Mouse (Mus musculus) liver, adult 2 months (tissue): ENCODE measurements at regions not wholly inside any gene's neighbourhood (a gene's known extent, or its start where the extent isn't known, plus 50 kb on each side); places are given as distances from the start of the nearest gene placed in this dataset.

Experiments used
- DNase-seq: peaks from one replicate; pipeline ENCODE4 v3.0.0-alpha.2; 2011; ENCODE audit warnings: low read depth, low spot score; ENCODE audit errors: extremely low read depth
- H3K27ac ChIP-seq: fragments of 200-500 bp; replicated peaks from 2 replicates; pipeline ENCODE4 v1.5.1; 2012; ENCODE audit warnings: low read depth, mild to moderate bottlenecking, control low read depth, inconsistent platforms, low read length; ENCODE audit not compliant: insufficient read depth
- H3K27me3 ChIP-seq: fragments of 200-500 bp; 2 replicates; pipeline ENCODE4 v1.6.1; 2012; ENCODE audit warnings: mild to moderate bottlenecking, moderate library complexity, low read length, inconsistent platforms; ENCODE audit not compliant: control insufficient read depth, insufficient read depth
- H3K36me3 ChIP-seq: fragments of 200-500 bp; 2 replicates; pipeline ENCODE4 v1.6.1; 2012; ENCODE audit warnings: low read length, inconsistent platforms; ENCODE audit not compliant: control insufficient read depth, insufficient read depth
- H3K4me1 ChIP-seq: fragments of 200-500 bp; 2 replicates; pipeline ENCODE4 v1.6.1; 2011; ENCODE audit warnings: low read length; ENCODE audit not compliant: control insufficient read depth, insufficient read depth
- H3K4me3 ChIP-seq: fragments of 200-500 bp; 2 replicates; pipeline ENCODE4 v1.5.1; 2011; ENCODE audit warnings: low read depth, mild to moderate bottlenecking, control low read depth, low read length, moderate library complexity; ENCODE audit not compliant: insufficient read depth
- H3K79me2 ChIP-seq: fragments of 200-500 bp; 2 replicates; pipeline ENCODE4 v1.6.1; 2012; ENCODE audit warnings: inconsistent platforms, mild to moderate bottlenecking, low read length, moderate library complexity; ENCODE audit not compliant: control insufficient read depth, insufficient read depth
- H3K9ac ChIP-seq: fragments of 200-500 bp; 2 replicates; pipeline ENCODE4 v1.6.1; 2012; ENCODE audit warnings: low read depth, mild to moderate bottlenecking, control low read depth, inconsistent platforms, low read length
- CTCF ChIP-seq: fragments of 200-500 bp; IDR thresholded peaks from 2 replicates; pipeline ENCODE4 v1.5.1; 2011; ENCODE audit warnings: low read depth, low read length, control low read depth
- POLR2A ChIP-seq: fragments of 200-500 bp; IDR thresholded peaks from 2 replicates; pipeline ENCODE4 v1.6.1; 2011; ENCODE audit warnings: low read length, control low read depth; ENCODE audit not compliant: insufficient read depth; ENCODE audit errors: extremely low read depth
- WGBS: fragments of 180-500 bp; shearing (Covaris S2); methylation state at CpG from one replicate; pipeline ENCODE4 v1.1.7; 2018; 5-methylcytosine and 5-hydroxymethylcytosine counted together

DNA sequence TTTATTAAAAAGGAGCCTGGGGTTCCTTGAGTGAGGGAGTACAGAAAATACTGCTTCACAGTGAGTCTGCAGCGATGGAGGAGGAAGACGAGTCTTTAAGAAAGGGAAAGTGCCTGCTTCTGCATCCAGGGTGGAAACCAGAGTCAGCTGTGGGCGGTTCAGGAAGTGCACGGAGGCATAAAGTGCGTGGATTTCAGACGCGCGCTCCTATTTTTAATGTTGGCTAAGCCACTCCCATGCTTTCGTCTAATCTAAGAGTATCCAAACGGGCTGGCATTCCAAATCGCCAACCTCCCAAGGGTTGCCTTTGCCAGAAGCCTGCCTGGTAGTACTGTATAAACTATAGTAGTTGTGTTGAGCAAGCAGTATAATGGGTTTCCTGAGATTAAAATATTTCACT, 50.4 kb upstream of the Nap1l1 start:
- 57% methylated on average over 11 of the region's 11 CpGs for WGBS
- peak overlapping the region; percentile 12; the same call in 1 of the 2 replicates for H3K4me3 ChIP-seq
- no peak for TF ChIP-seq POLR2A
- no peak for TF ChIP-seq CTCF
- H3K36me3 ChIP-seq, result no peaks in the 10 kb centered on the region
- peak; percentile 32 for DNase-seq
- H3K4me1 ChIP-seq, result no peaks in the 10 kb centered on the region
- no peaks in the 10 kb centered on the region for H3K27me3 ChIP-seq
- H3K79me2 ChIP-seq, result no peaks in the 10 kb centered on the region
- no peak overlapping the region for H3K27ac ChIP-seq
- no peak overlapping the region; the same call in 1 of the 2 replicates for H3K9ac ChIP-seq
